Mouse (Mus musculus): ENCODE data around the gene Mpp5. TPM values are rescaled to one million over a fixed set of nuclear protein-coding genes. Genes with fewer than 3 reads are reported as not detected.

Gene Mpp5
- polyA plus RNA-seq, 1 experiment from 2014 or later = 23.1 TPM

GRCm38 (mm10) chr12:78860921-78861495, 112.3 kb downstream of the Mpp5 start:
- Histone ChIP-seq H3K36me3 (peaks cover 11% of the 10 kb centered on the region), H3K27me3 (no peaks in the 10 kb centered on the region), H3K4me1 (peaks cover 18% of the 10 kb centered on the region), H3K9me3 (no peaks in the 10 kb centered on the region), H3K9ac (peak overlapping the region; percentile 92), H3K4me3 (peak overlapping the region; percentile 91), H3K4me2 (replicated peaks) (peak overlapping the region; percentile 88), H3K27ac (0 out of 2 replicates have a peak overlapping the region, but pooled peaks have one; percentile 60)
- 1% methylated on average over 30 of the region's 30 CpGs for WGBS
- peak; percentile 24 for ATAC-seq (ENCODE audit: insufficient number of reproducible peaks, insufficient read depth, low FRiP score, low TSS enrichment)

- H3K4me2 ChIP-seq (replicated peaks) = peak within 1 kb of the TSS; percentile 88
- peak within 1 kb of the TSS; percentile 92 for H3K9ac ChIP-seq
- H3K27ac ChIP-seq = peak within 1 kb of the TSS; percentile 91
- peak; percentile 100 for ATAC-seq (ENCODE audit: insufficient number of reproducible peaks, insufficient read depth, low FRiP score, low TSS enrichment)
- H3K4me3 ChIP-seq = peak within 1 kb of the TSS; percentile 91
- under 1% methylated on average over 55 of the region's 55 CpGs for WGBS
- no peaks in the 10 kb centered on the region for H3K9me3 ChIP-seq
- H3K27me3 ChIP-seq = no peaks in the 10 kb centered on the region
- peaks cover 4% of the 10 kb centered on the region; the same call in 1 of the 2 replicates for H3K36me3 ChIP-seq
- H3K4me1 ChIP-seq = peaks cover 18% of the 10 kb centered on the region
Measured at GRCm38 (mm10) chr12:78861496-78862253, 113.0 kb downstream of the Mpp5 start, which contains the start of the genes Atp6v1d and Eif2s1. Gene Atp6v1d, minus strand, starts transcription at chr12:78861638. Gene Eif2s1, plus strand, starts transcription at chr12:78861819.

GRCm38 (mm10) chr12:78862254-78862730, 113.6 kb downstream of the Mpp5 start:
- Histone ChIP-seq H3K27me3 (no peaks in the 10 kb centered on the region), H3K4me2 (replicated peaks) (peak overlapping the region; percentile 75), H3K9me3 (no peaks in the 10 kb centered on the region), H3K27ac (peak overlapping the region; percentile 91), H3K9ac (peak overlapping the region; percentile 92), H3K36me3 (peaks cover 9% of the 10 kb centered on the region; the same call in 1 of the 2 replicates), H3K4me3 (peak overlapping the region; percentile 91), H3K4me1 (peaks cover 18% of the 10 kb centered on the region)
- under 1% methylated on average over 22 of the region's 22 CpGs for WGBS
- no peak for ATAC-seq (ENCODE audit: insufficient number of reproducible peaks, insufficient read depth, low FRiP score, low TSS enrichment)

- peaks cover 10% of the 10 kb centered on the region for H3K4me1 ChIP-seq
- ATAC-seq (ENCODE audit: insufficient number of reproducible peaks, insufficient read depth, low FRiP score, low TSS enrichment) = no peak
Measured at GRCm38 (mm10) chr12:78865434-78865833, 116.7 kb downstream of the Mpp5 start.

GRCm38 (mm10) chr12:78868115-78868514, 119.4 kb downstream of the Mpp5 start:
- 93% methylated on average over 1 of the region's 1 CpGs for WGBS
- peaks cover 32% of the 10 kb centered on the region for H3K36me3 ChIP-seq

More at GRCm38 (mm10) chr12:78865434-78865833, 116.7 kb downstream of the Mpp5 start:
- no peaks in the 10 kb centered on the region for H3K27me3 ChIP-seq
- peaks cover 26% of the 10 kb centered on the region; the same call in 1 of the 2 replicates for H3K36me3 ChIP-seq
- H3K9me3 ChIP-seq = no peaks in the 10 kb centered on the region
- H3K4me3 ChIP-seq = no peak overlapping the region
- no peak overlapping the region for H3K27ac ChIP-seq
- 91% methylated on average over 1 of the region's 1 CpGs for WGBS
- no peak overlapping the region for H3K4me2 ChIP-seq (replicated peaks)
- no peak overlapping the region for H3K9ac ChIP-seq

GRCm38 (mm10) chr12:78874581-78874980, 125.9 kb downstream of the Mpp5 start:
- no peak overlapping the region for H3K9ac ChIP-seq
- H3K4me3 ChIP-seq = no peak overlapping the region
- no peaks in the 10 kb centered on the region for H3K27me3 ChIP-seq
- no peak for ATAC-seq (ENCODE audit: insufficient number of reproducible peaks, insufficient read depth, low FRiP score, low TSS enrichment)
- no peaks in the 10 kb centered on the region for H3K9me3 ChIP-seq
- H3K4me2 ChIP-seq (replicated peaks) = no peak overlapping the region
- H3K4me1 ChIP-seq = no peaks in the 10 kb centered on the region
- no peak overlapping the region for H3K27ac ChIP-seq
- WGBS = 93% methylated on average over 3 of the region's 3 CpGs
- H3K36me3 ChIP-seq = peaks cover 40% of the 10 kb centered on the region

More at GRCm38 (mm10) chr12:78868115-78868514, 119.4 kb downstream of the Mpp5 start:
- no peak for ATAC-seq (ENCODE audit: insufficient number of reproducible peaks, insufficient read depth, low FRiP score, low TSS enrichment)
- H3K4me3 ChIP-seq = no peak overlapping the region
- H3K4me1 ChIP-seq = peaks cover 2% of the 10 kb centered on the region
- no peak overlapping the region for H3K27ac ChIP-seq
- no peaks in the 10 kb centered on the region for H3K27me3 ChIP-seq
- H3K9me3 ChIP-seq = no peaks in the 10 kb centered on the region
- H3K9ac ChIP-seq = no peak overlapping the region
- H3K4me2 ChIP-seq (replicated peaks) = no peak overlapping the region

GRCm38 (mm10) chr12:78890062-78890461, 141.4 kb downstream of the Mpp5 start:
- Histone ChIP-seq H3K9ac (no peak overlapping the region), H3K27me3 (no peaks in the 10 kb centered on the region), H3K4me3 (no peak overlapping the region), H3K9me3 (no peaks in the 10 kb centered on the region), H3K4me2 (replicated peaks) (no peak overlapping the region), H3K4me1 (no peaks in the 10 kb centered on the region), H3K36me3 (peaks cover 16% of the 10 kb centered on the region), H3K27ac (no peak overlapping the region)
- WGBS = 76% methylated on average over 1 of the region's 1 CpGs
- ATAC-seq (ENCODE audit: insufficient number of reproducible peaks, insufficient read depth, low FRiP score, low TSS enrichment) = no peak

Other genes with a start within 250 kb of the Mpp5 start
- gene Fam71d, start 57.4 kb upstream of the Mpp5 start, polyA plus RNA-seq (2016; fragmentation: Nextera tagmentation; extraction: Ambion mirVana) = not detected in 2 replicates
- 70.1 and 74.4 TPM in 2 replicates for gene Atp6v1d, start 112.7 kb downstream of the Mpp5 start, polyA plus RNA-seq (2016; fragmentation: Nextera tagmentation; extraction: Ambion mirVana)
- 199 and 208 TPM in 2 replicates for gene Eif2s1, start 112.9 kb downstream of the Mpp5 start, polyA plus RNA-seq (2016; fragmentation: Nextera tagmentation; extraction: Ambion mirVana)
- gene Plek2, start 158.1 kb downstream of the Mpp5 start, polyA plus RNA-seq (2016; fragmentation: Nextera tagmentation; extraction: Ambion mirVana) = 3.0 and 4.1 TPM in 2 replicates

Measured in embryonic facial prominence, embryonic 12.5 days (tissue).